Mouse (Mus musculus) MEL (cell line): ENCODE results near the gene Dnhd1.

Experiments used
- CHD2 ChIP-seq: IDR thresholded peaks from 2 replicates; pipeline ENCODE4 v1.6.1; 2011; ENCODE audit warnings: low read length, improper control_type of control experiment
- CTCF ChIP-seq, 3 experiments: IDR thresholded peaks in 2 of 3; conservative IDR thresholded peaks in 1 of 3; 2 replicates each; pipeline ENCODE4 v1.5.1; 2011 to 2012; ENCODE audit warnings: low read length in 3 of 3, low read depth in 2 of 3, mild to moderate bottlenecking in 2 of 3, improper control_type of control experiment in 1 of 3, inconsistent platforms in 1 of 3, mixed read lengths in 1 of 3, moderate library complexity in 1 of 3; ENCODE audit not compliant: control insufficient read depth in 1 of 3, insufficient read depth in 1 of 3, poor library complexity in 1 of 3, severe bottlenecking in 1 of 3
- ELF1 ChIP-seq: IDR thresholded peaks from 2 replicates; pipeline ENCODE4 v1.6.1; 2014; ENCODE audit warnings: low read depth, mild to moderate bottlenecking, inconsistent platforms, low read length, improper control_type of control experiment, moderate library complexity
- EP300 ChIP-seq, 2 experiments: IDR thresholded peaks; 2 replicates each; pipeline ENCODE4 v1.6.1; 2011; ENCODE audit warnings: improper control_type of control experiment in 2 of 2, low read length in 2 of 2, low read depth in 1 of 2, mild to moderate bottlenecking in 1 of 2
- GATA1 ChIP-seq: IDR thresholded peaks from 2 replicates; pipeline ENCODE4 v1.6.1; 2011; ENCODE audit warnings: low read depth, low read length, improper control_type of control experiment
- MAX ChIP-seq: IDR thresholded peaks from 2 replicates; pipeline ENCODE4 v1.6.1; 2011; ENCODE audit warnings: low read length, improper control_type of control experiment
- MXI1 ChIP-seq: IDR thresholded peaks from 2 replicates; pipeline ENCODE4 v1.6.1; 2011; ENCODE audit warnings: mild to moderate bottlenecking, low read depth, low read length, improper control_type of control experiment
- NELFE ChIP-seq: IDR thresholded peaks from 2 replicates; pipeline ENCODE4 v1.6.1; 2011; ENCODE audit warnings: low read depth, low read length, improper control_type of control experiment
- POLR2A ChIP-seq, 2 experiments: IDR thresholded peaks; 2 replicates each; pipeline ENCODE4 v1.6.1; 2011 to 2012; ENCODE audit warnings: low read length in 2 of 2, mild to moderate bottlenecking in 2 of 2, control low read depth in 1 of 2, improper control_type of control experiment in 1 of 2, low read depth in 1 of 2, moderate library complexity in 1 of 2; ENCODE audit not compliant: control insufficient read depth in 1 of 2, insufficient read depth in 1 of 2, poor library complexity in 1 of 2
- TCF12 ChIP-seq: IDR thresholded peaks from 2 replicates; pipeline ENCODE4 v1.6.1; 2014; ENCODE audit warnings: low read depth, mild to moderate bottlenecking, inconsistent platforms, low read length, improper control_type of control experiment, moderate library complexity
- ZC3H11A ChIP-seq: IDR thresholded peaks from 2 replicates; pipeline ENCODE4 v1.6.1; 2012; ENCODE audit warnings: low read depth, mild to moderate bottlenecking, inconsistent platforms, low read length, improper control_type of control experiment
- ZMIZ1 ChIP-seq: IDR thresholded peaks from 2 replicates; pipeline ENCODE4 v1.6.1; 2012; ENCODE audit warnings: low read depth, mild to moderate bottlenecking, inconsistent platforms, low read length, improper control_type of control experiment, moderate library complexity

DNA sequence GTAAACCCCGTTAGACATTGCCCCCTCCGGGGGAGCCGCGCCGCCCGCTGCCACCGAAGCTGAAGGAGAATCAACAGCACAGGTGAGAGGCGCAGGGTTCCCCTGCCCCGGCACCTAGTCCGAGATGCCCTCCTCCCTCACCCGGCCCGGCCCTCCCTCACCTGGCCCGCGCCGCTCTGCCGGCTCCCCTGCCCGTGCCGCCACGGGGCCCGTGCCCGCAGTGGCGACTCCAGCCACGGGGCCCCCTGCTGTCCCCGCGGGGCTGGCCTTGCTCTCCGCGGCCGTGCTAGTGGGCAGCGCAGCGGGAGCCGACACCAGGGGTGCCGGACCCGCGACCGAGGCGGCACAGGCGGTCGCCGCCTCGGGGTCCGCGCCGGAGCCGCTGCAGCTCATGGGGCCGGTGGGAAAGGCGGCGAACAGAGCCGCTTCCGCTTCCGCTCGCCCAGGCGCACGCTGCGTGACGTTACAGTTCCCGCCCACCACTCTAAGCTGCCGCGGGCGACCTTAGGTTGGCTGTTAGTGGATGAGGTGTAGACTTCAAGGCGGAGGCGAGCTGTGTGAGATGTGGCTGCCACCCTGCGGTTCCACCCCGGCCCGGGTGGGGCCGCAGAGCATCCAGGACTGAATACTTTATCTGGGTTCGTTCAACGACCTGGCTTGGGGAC, 93.4 kb downstream of the Dnhd1 start, which contains the start of gene Taf10:
- peak; percentile 53; the same call in 1 of the 2 replicates for TF ChIP-seq TCF12
- peak; percentile 77 for TF ChIP-seq MAX
- TF ChIP-seq POLR2A (IDR thresholded peaks at IDR 0.05; ENCODE audit: control insufficient read depth in 1 of 2, insufficient read depth in 1 of 2, low read depth in 1 of 2, low read length in 2 of 2, poor library complexity in 1 of 2), result peak; percentile 87 to 88; a peak in 3 of 4 replicates
- TF ChIP-seq CTCF (IDR thresholded peaks at IDR 0.05 in 2 of 3, conservative IDR thresholded peaks at IDR 0.05 in 1 of 3; ENCODE audit: control insufficient read depth in 1 of 3, insufficient read depth in 1 of 3, low read depth in 2 of 3, low read length in 3 of 3, poor library complexity in 1 of 3, severe bottlenecking in 1 of 3), result peak in 2 of 3 experiments; percentile 37 to 38; a peak in 4 of 6 replicates
- TF ChIP-seq MXI1, result peak; percentile 91
- no peak for TF ChIP-seq ZC3H11A
- TF ChIP-seq GATA1, result 0 out of 2 replicates have a peak, but pooled peaks have one; percentile 4
- TF ChIP-seq CHD2, result no peak
- TF ChIP-seq NELFE, result peak; percentile 84
- peak; percentile 95 for TF ChIP-seq ELF1
- peak in 1 of 2 experiments; percentile 28; a peak in 1 of 4 replicates for TF ChIP-seq EP300 (IDR thresholded peaks at IDR 0.05; ENCODE audit: low read depth in 1 of 2, low read length in 2 of 2)
- TF ChIP-seq ZMIZ1, result peak; percentile 79; the same call in 1 of the 2 replicates
